Mouse (Mus musculus): ENCODE measurements at regions not wholly inside any gene's neighbourhood (a gene's known extent, or its start where the extent isn't known, plus 50 kb on each side); places are given as distances from the start of the nearest gene placed in this dataset.

DNA sequence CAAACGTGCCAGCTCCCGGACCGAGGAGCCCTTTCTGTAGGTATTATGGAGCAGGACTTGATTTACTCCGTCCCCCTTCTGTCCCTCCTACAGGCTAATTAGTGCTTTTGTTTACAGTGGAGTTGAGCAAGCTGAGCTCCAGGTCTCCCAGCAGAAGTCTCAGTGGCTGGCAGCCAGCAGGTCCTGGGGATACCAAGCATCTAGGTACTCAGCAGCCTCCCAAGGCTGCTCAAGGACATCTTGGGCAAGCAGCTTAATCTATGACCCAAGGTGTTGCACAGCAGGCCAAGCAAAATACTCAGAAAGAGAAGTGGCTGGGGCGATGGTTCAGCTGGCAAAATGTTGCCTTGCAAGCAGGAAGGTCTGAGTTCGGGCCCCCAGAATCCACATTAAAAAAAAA, 254.4 kb downstream of the Dysf start:
- no peak for DNase-seq (ENCODE audit: low read depth, low spot score)

DNA sequence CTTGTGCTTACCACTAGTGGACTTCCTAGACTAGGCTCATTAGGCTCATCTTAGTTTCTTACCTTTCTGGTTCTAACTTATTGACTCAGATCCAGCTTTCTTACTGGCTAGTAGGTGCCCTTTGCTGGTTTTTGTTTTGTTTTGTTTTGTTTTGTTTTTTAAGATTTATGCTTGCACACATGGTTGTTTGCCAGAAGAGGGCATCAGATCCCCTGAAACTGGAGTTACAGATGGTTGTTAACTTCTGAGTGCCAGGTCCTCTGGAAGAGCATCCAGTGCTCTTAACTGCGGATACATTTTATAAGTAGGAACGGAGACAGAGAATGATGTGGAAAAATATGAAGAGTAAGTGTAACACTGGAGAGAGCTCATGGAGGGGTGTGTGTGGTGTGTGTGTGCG, 253.1 kb downstream of the Dysf start:
- DNase-seq (ENCODE audit: low read depth, low spot score) = no peak

Measured in A20 (cell line).